ENCODE assay signal across 23 mouse cellular contexts in genomic region chr2:70793276-70793675, GRCm38 (mm10).
"Had no signal": no experiment of that assay in that cellular context is flagged by ENCODE, and none has a peak within 500 bp of the region (broad histone marks: within the 10 kb centered on the region; RNA-seq: fewer than 3 reads in every experiment).

No protein-coding gene starts in this region.

- H3K36me3 ChIP-seq: midbrain, embryonic 15.5 days; neural tube, embryonic 15.5 days had no signal

- H3K4me3 ChIP-seq: layer of hippocampus, adult 2 months; limb, embryonic 10.5 days; limb, embryonic 13.5 days; liver, embryonic 12.5 days; liver, embryonic 15.5 days; lung, embryonic 15.5 days; megakaryocyte, embryonic 14.5 days; midbrain, embryonic 12.5 days; midbrain, embryonic 15.5 days; neural tube, embryonic 12.5 days; neural tube, embryonic 15.5 days had no signal

- H3K27ac ChIP-seq: kidney, postnatal 0 days; layer of hippocampus, adult 2 months; limb, embryonic 10.5 days; limb, embryonic 13.5 days; liver, embryonic 12.5 days; liver, embryonic 15.5 days; lung, embryonic 15.5 days; midbrain, embryonic 12.5 days; midbrain, embryonic 15.5 days; neural tube, embryonic 12.5 days; neural tube, embryonic 15.5 days had no signal

- H3K4me1 ChIP-seq: limb, embryonic 10.5 days; limb, embryonic 13.5 days; lung, embryonic 15.5 days; midbrain, embryonic 12.5 days; midbrain, embryonic 15.5 days; neural tube, embryonic 12.5 days; neural tube, embryonic 15.5 days had no signal

- ATAC-seq: liver, embryonic 12.5 days; midbrain, embryonic 15.5 days had no signal

- H3K27me3 ChIP-seq: limb, embryonic 13.5 days; liver, embryonic 12.5 days; liver, embryonic 15.5 days; lung, embryonic 15.5 days; megakaryocyte, embryonic 14.5 days; midbrain, embryonic 12.5 days; midbrain, embryonic 15.5 days; neural tube, embryonic 12.5 days; neural tube, embryonic 15.5 days had no signal

- H3K9ac ChIP-seq: limb, embryonic 13.5 days; liver, embryonic 12.5 days; liver, embryonic 15.5 days; lung, embryonic 15.5 days; midbrain, embryonic 12.5 days; midbrain, embryonic 15.5 days; neural tube, embryonic 12.5 days; neural tube, embryonic 15.5 days had no signal

- DNase-seq: kidney, adult 2 months; kidney, postnatal 25 days; layer of hippocampus, adult 9-11 months; liver; lung, adult 18-20 months; lung, postnatal 10 days; lung, postnatal 36 days; right cerebral cortex, adult 18-20 months; right cerebral cortex, postnatal 14 days; thymus, adult 18-20 months; thymus, postnatal 4 days had no signal

- H3K4me2 ChIP-seq: limb, embryonic 13.5 days; liver, embryonic 12.5 days; liver, embryonic 15.5 days; lung, embryonic 15.5 days; midbrain, embryonic 12.5 days; midbrain, embryonic 15.5 days; neural tube, embryonic 12.5 days; neural tube, embryonic 15.5 days had no signal

- H3K9me3 ChIP-seq: limb, embryonic 10.5 days; limb, embryonic 13.5 days; liver, embryonic 12.5 days; liver, embryonic 15.5 days; lung, embryonic 15.5 days; megakaryocyte, embryonic 14.5 days; midbrain, embryonic 12.5 days; midbrain, embryonic 15.5 days; neural tube, embryonic 12.5 days; neural tube, embryonic 15.5 days had no signal
